ENCODE assay signal across 24 mouse cellular contexts in the genomic region with DNA sequence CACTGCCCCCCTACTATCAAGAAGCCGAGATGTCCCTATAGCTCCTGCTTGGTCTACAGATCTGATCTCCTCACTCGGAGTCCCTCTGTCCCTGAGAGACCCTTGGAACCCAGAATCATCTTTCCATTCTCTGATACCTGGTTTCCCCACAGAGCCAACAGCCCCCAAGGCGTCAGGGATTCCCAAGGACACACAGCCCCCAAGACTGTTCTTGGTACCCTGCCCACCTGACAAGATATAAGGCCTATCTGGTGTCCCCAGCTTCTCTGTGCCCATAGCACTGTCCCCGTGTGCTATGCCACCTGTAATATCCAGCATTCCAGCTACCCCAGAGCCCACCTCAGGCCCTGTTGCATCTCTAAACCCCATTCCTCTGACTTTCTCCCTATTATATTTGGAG. TPM values are rescaled to one million over a fixed set of nuclear protein-coding genes. Genes with fewer than 3 reads are reported as not detected.
DNase-seq lines count a peak whose midpoint lies in the region; ATAC-seq lines count a peak whose summit lies in the region.
"Had no signal": no experiment of that assay in that cellular context is flagged by ENCODE, and none has a peak within 500 bp of the region (broad histone marks: within the 10 kb centered on the region; RNA-seq: fewer than 3 reads in every experiment).

No protein-coding gene starts in this region.

- no peak for ATAC-seq in midbrain, embryonic 11.5 days (ENCODE audit: low FRiP score)
- no peak for ATAC-seq in midbrain, embryonic 15.5 days (replicated peaks)
- ATAC-seq: activated CD4-positive, CD25-positive, alpha-beta regulatory T cell, adult 4 months; CD4-positive, CD25-positive, alpha-beta regulatory T cell, adult 4 months; Patski had no signal

- no peak overlapping the region for H3K4me3 ChIP-seq in heart, embryonic 10.5 days
- H3K4me3 ChIP-seq in midbrain, embryonic 11.5 days (ENCODE audit: low read depth, low read length) = no peak overlapping the region
- H3K4me3 ChIP-seq in midbrain, embryonic 15.5 days = no peak overlapping the region

- no peak overlapping the region for H3K4me2 ChIP-seq in midbrain, embryonic 11.5 days
- no peak overlapping the region for H3K4me2 ChIP-seq in midbrain, embryonic 15.5 days

- no peak overlapping the region for H3K9ac ChIP-seq in midbrain, embryonic 11.5 days (ENCODE audit: low read length)
- H3K9ac ChIP-seq in midbrain, embryonic 15.5 days = no peak overlapping the region

- DNase-seq in heart, adult 11 months = peak; percentile 68
- no peak for DNase-seq in heart, adult 9 months (ENCODE audit: low spot score in 2 of 2)
- DNase-seq in heart, embryonic 10.5 days (ENCODE audit: low spot score) = no peak
- no peak for DNase-seq in heart, postnatal 4 days
- DNase-seq in midbrain, embryonic 11.5 days (ENCODE audit: low spot score, missing footprints) = peak; percentile 61
- DNase-seq: adrenal gland, adult 8-10 months; adrenal gland, postnatal 10 days; adrenal gland, postnatal 14 days; adrenal gland, postnatal 25 days; adrenal gland, postnatal 36 days; B cell, adult 2 months; cerebellum, adult 11 months; cerebellum, adult 11-12 months; cerebellum, adult 18-20 months had no signal

- no peaks in the 10 kb centered on the region for H3K9me3 ChIP-seq in heart, embryonic 10.5 days
- H3K9me3 ChIP-seq in midbrain, embryonic 11.5 days (ENCODE audit: control insufficient read depth, low read length) = no peaks in the 10 kb centered on the region
- H3K9me3 ChIP-seq in midbrain, embryonic 15.5 days = no peaks in the 10 kb centered on the region
- H3K9me3 ChIP-seq: G1E had no signal

- H3K27me3 ChIP-seq in heart, embryonic 10.5 days (ENCODE audit: insufficient read depth, poor library complexity, severe bottlenecking) = peaks cover 51% of the 10 kb centered on the region; the same call in 1 of the 2 replicates
- H3K27me3 ChIP-seq in midbrain, embryonic 11.5 days (ENCODE audit: control insufficient read depth, insufficient read depth, low read length) = no peaks in the 10 kb centered on the region
- no peaks in the 10 kb centered on the region for H3K27me3 ChIP-seq in midbrain, embryonic 15.5 days (replicated peaks)

- H3K27ac ChIP-seq in heart, embryonic 10.5 days = 0 out of 2 replicates have a peak overlapping the region, but pooled peaks have one; percentile 24
- no peak overlapping the region for H3K27ac ChIP-seq in midbrain, embryonic 11.5 days (ENCODE audit: low read depth, low read length)
- no peak overlapping the region for H3K27ac ChIP-seq in midbrain, embryonic 15.5 days

- peaks cover 9% of the 10 kb centered on the region for H3K4me1 ChIP-seq in heart, embryonic 10.5 days
- H3K4me1 ChIP-seq in midbrain, embryonic 11.5 days (ENCODE audit: control insufficient read depth, insufficient read depth, low read length) = no peaks in the 10 kb centered on the region
- no peaks in the 10 kb centered on the region for H3K4me1 ChIP-seq in midbrain, embryonic 15.5 days

- 75% methylated on average over 4 of the region's 4 CpGs for WGBS in heart, embryonic 10.5 days
- 76% methylated on average over 4 of the region's 4 CpGs for whole genome bisulfite sequencing in midbrain, embryonic 11.5 days
- WGBS in midbrain, embryonic 15.5 days = 78% methylated on average over 4 of the region's 4 CpGs

- no peaks in the 10 kb centered on the region for H3K36me3 ChIP-seq in heart, embryonic 10.5 days
- no peaks in the 10 kb centered on the region for H3K36me3 ChIP-seq in midbrain, embryonic 11.5 days (ENCODE audit: control insufficient read depth, insufficient read depth, low read length)
- no peaks in the 10 kb centered on the region for H3K36me3 ChIP-seq in midbrain, embryonic 15.5 days (replicated peaks)
- H3K36me3 ChIP-seq: G1E had no signal

RNA-seq across cellular contexts. Expression of a gene that starts 38.4 kb away (rescaled TPM):
- not detected in 2 replicates for polyA plus RNA-seq in heart, embryonic 10.5 days (2016; fragmentation: Nextera tagmentation; extraction: Ambion mirVana)
- total RNA-seq in heart, postnatal 4 days (2021) = under 1 TPM in 1 of 2 experiments, not detected in 1; 0.14 TPM
- 0.04 TPM in 1 of 2 replicates, not detected in the other for polyA plus RNA-seq in midbrain, embryonic 11.5 days (2014; fragmentation: Nextera tagmentation; extraction: Ambion mirVana)
- not detected in 2 replicates for polyA plus RNA-seq in midbrain, embryonic 15.5 days (2015; fragmentation: Nextera tagmentation; extraction: Ambion mirVana)
- total RNA-seq: adrenal gland, postnatal 14 days; CH12.LX had no signal
- polyA plus RNA-seq: activated CD4-positive, CD25-positive, alpha-beta regulatory T cell, adult 4 months; CD4-positive, CD25-positive, alpha-beta regulatory T cell, adult 4 months; Patski had no signal

RNA-seq across cellular contexts. Expression of a gene that starts 40.2 kb away (rescaled TPM):
- polyA plus RNA-seq in heart, embryonic 10.5 days (2016; fragmentation: Nextera tagmentation; extraction: Ambion mirVana) = 155 and 166 TPM in 2 replicates
- total RNA-seq in heart, postnatal 4 days (2021) = 10 to 100 TPM; 30.0 to 33.5 TPM
- polyA plus RNA-seq in midbrain, embryonic 11.5 days (2014; fragmentation: Nextera tagmentation; extraction: Ambion mirVana) = 58.8 and 60.9 TPM in 2 replicates
- 150 and 154 TPM in 2 replicates for polyA plus RNA-seq in midbrain, embryonic 15.5 days (2015; fragmentation: Nextera tagmentation; extraction: Ambion mirVana)

RNA-seq across cellular contexts. Expression of a gene that starts 48.7 kb away (rescaled TPM):
- 0.04 TPM in 1 of 2 replicates, not detected in the other for polyA plus RNA-seq in heart, embryonic 10.5 days (2016; fragmentation: Nextera tagmentation; extraction: Ambion mirVana)
- total RNA-seq in heart, postnatal 4 days (2021) = under 1 TPM; 0.10 to 0.11 TPM
- polyA plus RNA-seq in midbrain, embryonic 11.5 days (2014; fragmentation: Nextera tagmentation; extraction: Ambion mirVana) = 0.04 and 0.11 TPM in 2 replicates
- 0.05 and 0.25 TPM in 2 replicates for polyA plus RNA-seq in midbrain, embryonic 15.5 days (2015; fragmentation: Nextera tagmentation; extraction: Ambion mirVana)
- total RNA-seq: adrenal gland, adult 18-20 months; adrenal gland, adult 2 months; adrenal gland, postnatal 10 days; adrenal gland, postnatal 14 days; adrenal gland, postnatal 25 days; adrenal gland, postnatal 36 days; adrenal gland, postnatal 4 days; CH12.LX; MEL had no signal
- polyA plus RNA-seq: activated CD4-positive, CD25-positive, alpha-beta regulatory T cell, adult 4 months; adrenal gland, adult 2 months; CD4-positive, CD25-positive, alpha-beta regulatory T cell, adult 4 months; G1E had no signal

Comparison
In these comparisons a context has a peak if more than half of its experiments do, and no peak if none do; other contexts are left out.
1. DNase-seq: peak in heart, adult 11 months (single experiment) and midbrain, embryonic 11.5 days (single experiment); none in heart, adult 9 months (0 of 2), heart, embryonic 10.5 days (single experiment) and heart, postnatal 4 days (single experiment).